Mouse (Mus musculus) T-helper 17 cell (primary cell): Measurements from ENCODE around the gene Edc4.

Source experiments
- in situ Hi-C, 2 experiments: fragments of 300-600 bp; cut with MboI, MseI; formaldehyde crosslinking; loops; 1 replicate in 1 of 2; 2 replicates in 1 of 2; pipeline ENCODE4 v1.15.1; 2025; ENCODE audit warnings: high pct_unique_total_duplicates in 2 of 2

Edc4 gene

GRCm38 (mm10) chr8:105942026-105942425, 61.3 kb downstream of the Edc4 start:
- in situ Hi-C loops = no loop called here

- in situ Hi-C loops = no loop called here
These were observed 61.9 kb downstream of the Edc4 start for GRCm38 (mm10) chr8:105942542-105942941.

- in situ Hi-C loops = no loop called here
These were observed 62.6 kb downstream of the Edc4 start, which contains the start of gene Lcat for GRCm38 (mm10) chr8:105943321-105943739. Gene Lcat (minus strand): TSS chr8:105943382.
